Mouse (Mus musculus) frontal cortex, postnatal 10 days (tissue): ENCODE measurements around the gene Arhgap24.

ENCODE experiments used
- DNase-seq, 2 experiments: peaks; one replicate each; pipeline ENCODE4 v3.0.0; 2022; ENCODE audit warnings: low spot score in 2 of 2, mixed read lengths in 1 of 2

Arhgap24 gene

DNA sequence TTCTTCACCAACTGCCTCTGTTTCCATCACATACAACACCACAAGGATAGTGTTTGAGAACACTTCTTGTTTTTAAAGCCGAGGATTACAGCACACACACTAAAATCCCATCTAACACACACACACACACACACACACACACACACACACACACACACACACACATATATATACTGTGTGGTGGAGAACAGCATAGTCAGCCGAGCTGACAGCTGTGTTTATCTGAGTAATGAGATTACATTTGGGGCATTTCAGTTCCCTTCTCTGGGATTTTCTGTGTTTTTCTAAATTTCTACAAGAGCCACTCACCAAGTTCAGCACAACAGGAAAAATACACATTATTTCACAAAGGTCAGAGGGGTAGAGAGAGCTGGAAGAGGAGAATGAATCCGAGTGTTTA, 96.5 kb downstream of the Arhgap24 start:
- DNase-seq, result no peak

DNA sequence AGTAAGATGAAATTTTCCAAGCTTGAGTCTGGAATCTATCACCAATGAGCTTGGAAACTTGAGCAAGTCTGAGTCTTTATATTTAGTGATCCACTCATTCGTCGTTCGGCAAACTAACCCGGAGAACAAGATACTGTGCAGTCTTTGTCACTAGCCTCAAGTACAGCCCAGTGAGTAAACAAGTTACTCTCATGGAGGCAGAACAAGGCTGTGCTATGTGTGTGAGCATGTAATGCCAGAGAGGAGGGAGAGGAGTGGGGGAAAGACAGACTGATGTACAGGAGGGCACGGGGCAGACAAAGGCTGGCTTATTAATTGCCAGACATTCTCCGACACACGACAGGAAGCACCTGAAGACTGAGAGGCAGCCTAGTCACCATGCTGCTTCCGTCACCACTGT, 97.2 kb downstream of the Arhgap24 start:
- DNase-seq, result no peak

DNA sequence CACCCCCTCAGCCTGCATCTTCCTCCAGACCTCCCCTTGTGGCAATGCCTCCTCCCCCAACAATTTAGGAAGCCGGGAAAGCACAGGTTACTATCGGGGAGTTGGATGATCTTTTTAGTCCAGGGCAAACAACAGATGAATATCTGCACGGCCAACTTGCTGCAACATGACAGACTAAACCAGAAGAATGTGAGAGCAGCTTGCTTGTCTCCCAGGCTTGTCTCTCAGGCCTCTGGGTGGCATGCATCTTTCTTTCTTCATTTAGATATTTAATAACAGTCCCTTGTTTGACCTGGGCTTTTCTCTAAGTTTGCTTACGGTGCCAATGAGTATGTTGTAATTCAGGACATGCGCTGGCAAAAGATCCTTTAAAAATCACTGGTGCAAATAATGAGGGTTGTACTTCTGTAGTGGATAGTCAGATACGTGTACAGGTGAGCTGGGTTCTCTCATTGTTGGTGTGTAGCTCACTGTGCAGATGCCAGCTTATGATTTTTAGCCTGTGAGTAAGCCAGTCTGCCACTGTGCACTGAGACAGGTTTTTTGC, 101.7 kb downstream of the Arhgap24 start:
- no peak for DNase-seq

DNA sequence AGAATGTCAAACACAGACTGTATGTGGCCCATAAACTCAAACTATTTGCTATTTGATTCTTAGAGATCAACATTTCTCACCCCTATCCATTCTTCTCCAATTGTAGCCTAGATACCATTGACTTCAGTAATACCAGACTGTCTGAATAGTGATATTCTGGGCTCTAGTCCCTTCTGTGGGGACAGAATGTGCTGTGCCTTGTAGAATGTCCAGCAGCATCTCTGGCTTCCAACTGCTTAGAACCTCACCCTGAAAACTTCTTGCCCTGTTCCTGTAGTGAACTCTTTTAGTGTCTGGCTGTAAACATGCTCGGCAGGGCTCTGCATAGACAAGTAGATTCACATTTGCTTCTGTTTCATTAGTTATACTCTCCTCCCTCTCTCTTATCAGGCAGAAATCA, 110.2 kb downstream of the Arhgap24 start:
- no peak for DNase-seq

DNA sequence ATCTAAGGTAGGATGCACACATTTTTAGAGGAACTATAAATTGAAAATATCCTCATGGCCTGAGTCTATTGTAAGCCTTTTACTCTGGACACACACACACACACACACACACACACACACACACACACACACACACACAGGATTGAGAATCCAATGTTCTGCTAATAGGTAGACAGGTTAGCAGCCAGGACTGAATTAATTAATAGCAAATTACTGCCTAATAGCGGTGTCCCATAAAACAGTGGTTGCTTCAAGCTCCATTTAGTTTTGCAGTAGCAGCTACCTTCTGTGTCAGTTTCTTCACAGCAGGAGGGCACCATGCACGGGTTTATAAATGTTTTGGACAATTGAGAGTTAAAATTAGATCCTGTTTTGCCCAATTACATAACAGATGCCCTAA, 111.9 kb downstream of the Arhgap24 start:
- DNase-seq, result no peak

DNA sequence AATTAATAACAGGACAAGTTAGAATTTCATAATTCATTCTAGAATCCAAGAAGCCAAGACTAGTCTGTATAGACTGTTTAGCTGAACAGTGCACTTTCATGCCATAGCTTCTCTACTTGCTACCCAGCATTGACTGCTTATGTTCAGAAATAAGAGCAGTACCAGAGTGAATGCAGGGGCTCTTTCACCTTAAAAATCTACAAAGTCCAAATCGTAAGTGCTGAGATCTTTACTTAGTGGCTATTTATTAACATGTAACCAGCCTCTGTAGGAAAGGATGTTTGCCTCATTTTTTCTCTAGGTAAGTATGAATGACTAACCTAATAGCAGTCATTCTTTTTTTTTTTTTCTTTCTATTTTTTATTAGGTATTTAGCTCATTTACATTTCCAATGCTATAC, 117.9 kb downstream of the Arhgap24 start:
- no peak for DNase-seq

DNA sequence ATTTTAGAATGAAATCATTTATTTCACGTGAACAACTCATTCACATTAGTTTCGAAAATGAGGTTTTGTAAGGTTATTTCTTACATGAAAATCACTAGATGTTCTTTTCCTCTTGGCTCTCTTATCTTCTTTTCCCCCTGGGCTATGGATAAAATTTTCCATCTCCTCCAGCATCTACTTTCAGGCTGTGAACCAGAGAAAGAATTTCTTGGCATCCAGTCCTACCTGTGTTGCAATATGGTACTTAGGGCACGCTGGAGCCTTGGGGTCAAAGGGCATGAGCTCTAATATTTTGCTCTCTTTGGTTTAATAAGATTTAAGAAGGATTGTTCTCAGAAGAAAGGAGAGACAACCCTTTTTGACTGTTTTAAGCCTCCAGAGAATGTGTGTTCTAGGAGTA, 132.4 kb downstream of the Arhgap24 start:
- no peak for DNase-seq

DNA sequence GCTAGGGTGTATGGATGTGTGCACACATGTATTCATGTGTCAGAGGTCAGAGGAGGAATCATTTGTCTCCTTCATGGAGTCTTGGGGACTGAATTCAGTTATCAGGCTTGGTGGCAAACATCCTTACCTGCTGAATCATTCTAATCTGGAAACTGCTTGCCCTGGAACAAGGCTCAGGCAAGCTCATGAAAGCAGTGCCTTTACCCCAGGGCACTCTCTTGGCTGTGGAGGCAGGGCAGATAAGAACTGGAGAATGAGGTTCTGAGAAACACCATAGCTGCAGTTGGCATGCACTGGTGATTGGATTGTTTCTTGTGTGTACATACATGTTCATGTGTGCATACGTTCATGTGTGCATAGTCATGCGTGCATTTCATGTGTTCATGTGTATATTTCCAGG, 132.9 kb downstream of the Arhgap24 start:
- DNase-seq, result no peak

DNA sequence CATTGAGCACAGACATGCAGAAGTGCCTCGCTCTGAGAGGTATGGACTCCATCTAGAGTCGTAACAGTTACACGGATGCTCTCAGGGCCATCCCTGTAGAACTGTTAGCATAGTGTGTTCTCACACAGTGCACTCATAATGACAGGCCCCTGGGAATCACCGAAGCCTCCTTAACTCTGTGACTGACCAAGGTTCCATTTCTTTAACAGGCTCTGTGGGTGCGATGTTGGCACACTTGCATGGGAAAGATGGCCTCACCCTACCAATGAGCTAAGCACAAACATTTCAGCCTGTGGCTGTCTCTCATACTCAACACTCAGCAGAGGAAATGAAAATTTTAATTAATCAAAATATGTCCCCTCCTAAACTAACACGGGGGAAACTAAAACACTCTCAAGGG, 134.1 kb downstream of the Arhgap24 start:
- DNase-seq, result no peak

DNA sequence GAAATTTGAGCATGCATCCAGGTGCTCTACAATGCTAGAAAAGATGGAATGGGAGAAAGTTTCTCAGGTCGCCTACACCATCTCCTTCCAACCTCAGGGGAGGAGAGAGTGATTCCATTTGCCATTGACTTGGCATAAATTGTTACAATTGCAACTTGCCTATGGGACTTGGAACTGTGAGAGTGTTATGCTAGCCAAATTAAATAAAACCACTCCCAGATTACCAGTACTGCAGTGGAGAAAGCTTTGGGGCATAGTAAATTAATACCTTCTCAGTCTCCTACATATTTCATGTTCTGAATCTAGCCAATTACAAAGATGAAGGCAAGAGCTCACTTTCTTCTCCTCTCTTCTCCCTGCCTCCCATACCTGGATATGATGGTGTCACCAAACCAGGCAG, 139.8 kb downstream of the Arhgap24 start:
- DNase-seq, result no peak

DNA sequence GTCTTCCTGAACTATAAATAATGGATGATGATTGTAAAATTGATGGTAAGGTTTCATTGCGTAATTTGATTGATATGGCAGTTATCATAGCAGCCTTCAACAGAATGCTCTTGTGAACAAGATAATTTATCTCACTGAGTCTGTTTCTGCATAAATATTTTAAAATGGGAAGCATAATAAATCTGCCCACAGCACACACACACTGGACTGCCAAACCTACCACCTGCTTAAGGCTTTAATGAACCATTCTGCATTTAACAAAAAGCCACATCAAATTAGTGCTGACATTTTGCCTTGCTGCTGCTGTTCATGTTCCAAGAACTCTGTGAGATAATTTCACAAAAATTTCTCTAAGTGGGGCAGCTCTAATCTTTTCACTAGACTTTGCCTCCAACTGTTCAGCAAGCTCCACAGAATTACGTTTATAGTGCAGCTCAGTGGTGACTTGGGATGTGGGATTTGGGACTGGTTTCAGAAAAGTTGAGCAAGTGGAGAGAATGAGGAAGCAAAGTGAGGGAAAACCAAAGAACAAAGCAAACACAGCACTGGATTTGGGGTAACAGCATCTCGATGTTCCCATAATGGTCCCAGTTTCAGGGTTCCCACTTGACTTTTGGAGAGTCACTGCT, 142.7 kb downstream of the Arhgap24 start:
- DNase-seq, result no peak

DNA sequence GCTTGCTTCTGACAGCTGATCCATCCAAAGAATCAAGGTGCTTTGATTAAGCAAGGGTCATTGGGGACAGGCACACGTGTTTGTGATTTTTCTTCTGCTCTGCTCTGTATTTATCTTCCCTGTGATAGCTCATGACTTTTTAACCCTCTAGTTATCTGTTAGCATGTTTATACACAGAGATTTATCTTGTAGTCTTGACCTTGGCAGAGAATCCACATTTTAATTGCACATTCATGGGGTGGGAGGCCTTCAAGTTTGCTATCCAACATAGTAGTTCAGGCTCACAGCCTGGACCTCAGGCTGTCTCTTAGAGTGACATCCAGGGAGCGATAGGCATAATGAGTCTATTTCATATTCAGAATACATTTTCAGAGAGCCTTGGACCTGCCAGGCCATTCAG, 145.5 kb downstream of the Arhgap24 start:
- DNase-seq, result no peak

DNA sequence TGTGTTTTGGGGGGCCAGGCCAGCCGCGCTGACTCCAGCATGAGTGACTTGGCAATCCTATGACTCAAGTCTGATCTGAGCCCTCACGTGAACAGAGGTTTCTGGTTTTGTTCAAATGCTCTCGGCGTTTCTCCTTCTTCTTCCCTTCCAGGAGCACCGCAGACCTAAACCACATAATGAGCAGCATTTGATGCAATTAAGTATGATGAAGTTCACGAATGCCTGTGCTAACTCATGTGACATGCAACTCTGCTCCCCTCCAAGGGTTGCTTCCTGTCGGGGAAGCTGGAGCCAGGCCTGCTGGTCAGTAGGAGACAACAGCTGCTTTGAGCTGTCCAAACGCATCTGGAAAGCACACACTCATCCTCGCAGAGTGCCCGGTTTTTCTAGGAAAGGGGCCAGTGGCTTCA, 148.2 kb downstream of the Arhgap24 start:
- DNase-seq, result no peak

DNA sequence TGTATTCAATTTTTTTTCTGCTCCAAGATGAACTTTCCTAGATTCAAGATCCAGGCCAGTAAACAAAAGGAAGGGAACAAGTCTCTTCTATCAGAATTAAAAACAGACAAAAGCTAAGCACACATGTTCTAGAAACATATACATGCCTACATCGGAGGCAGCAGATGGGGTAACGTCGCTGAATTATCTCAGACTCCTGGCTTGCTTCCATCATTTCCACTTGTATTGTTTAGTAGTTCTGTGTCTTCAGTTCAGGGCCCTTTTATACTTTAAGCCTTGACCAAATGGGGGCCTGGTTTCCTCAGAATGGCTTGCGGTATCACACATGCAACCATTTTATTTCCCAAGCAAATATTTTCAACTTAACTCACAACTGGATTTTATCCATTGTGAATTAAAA, 154.4 kb downstream of the Arhgap24 start:
- no peak for DNase-seq

DNA sequence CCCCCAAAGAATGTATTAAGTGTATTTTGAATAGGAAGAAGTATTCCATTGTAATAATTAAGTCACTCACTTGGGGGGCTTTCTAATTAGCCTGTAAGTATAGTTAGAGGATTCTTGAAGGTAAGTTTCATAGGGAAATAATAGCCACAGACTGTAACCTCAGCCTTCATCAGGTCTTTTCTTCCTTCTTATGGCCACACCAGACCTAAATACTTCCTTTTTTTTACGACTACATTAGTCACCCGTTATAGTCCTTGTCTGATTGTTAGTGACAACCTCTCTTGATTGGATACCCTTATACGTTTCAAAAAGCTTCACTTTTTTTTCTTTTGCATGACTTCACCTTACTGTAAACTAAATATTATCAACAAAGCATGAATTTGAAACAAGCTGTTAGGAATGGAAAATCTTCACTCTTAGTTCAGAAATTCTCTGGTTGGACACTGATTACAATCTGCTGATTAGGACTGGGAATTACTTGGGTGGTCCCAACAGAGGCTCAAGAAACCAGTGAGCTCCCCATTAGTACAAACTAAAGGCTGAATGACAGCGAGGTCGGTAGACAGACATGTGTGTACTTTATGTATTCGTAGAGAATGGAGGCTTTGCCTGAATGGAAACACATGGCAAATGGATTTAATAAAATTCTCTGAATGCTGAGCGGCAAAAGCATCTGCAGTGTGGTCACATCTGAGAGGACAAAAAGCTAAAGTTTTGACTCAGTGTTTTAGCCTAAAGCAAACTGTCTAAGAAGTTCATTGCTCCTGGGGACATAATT, 158.8 kb downstream of the Arhgap24 start:
- DNase-seq, result no peak

DNA sequence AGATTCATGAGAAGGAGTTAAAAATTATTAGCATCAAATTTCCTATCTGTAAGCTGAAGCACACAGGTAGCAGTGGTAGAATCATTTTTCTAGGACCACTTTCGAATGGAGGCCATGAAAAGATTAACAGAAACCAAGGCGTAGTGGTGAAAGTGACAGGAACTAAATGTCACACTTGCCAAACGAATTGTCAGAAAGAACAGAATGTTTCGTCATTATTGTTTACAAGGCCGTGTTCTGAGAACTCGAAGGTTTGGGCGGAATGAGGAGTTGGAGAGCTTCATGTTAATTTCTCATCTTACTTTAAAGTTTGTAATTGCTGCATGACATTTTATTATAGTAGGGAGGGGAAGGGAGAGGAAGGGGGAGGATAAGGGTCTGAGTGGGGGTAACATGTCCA, 162.2 kb downstream of the Arhgap24 start:
- no peak for DNase-seq

DNA sequence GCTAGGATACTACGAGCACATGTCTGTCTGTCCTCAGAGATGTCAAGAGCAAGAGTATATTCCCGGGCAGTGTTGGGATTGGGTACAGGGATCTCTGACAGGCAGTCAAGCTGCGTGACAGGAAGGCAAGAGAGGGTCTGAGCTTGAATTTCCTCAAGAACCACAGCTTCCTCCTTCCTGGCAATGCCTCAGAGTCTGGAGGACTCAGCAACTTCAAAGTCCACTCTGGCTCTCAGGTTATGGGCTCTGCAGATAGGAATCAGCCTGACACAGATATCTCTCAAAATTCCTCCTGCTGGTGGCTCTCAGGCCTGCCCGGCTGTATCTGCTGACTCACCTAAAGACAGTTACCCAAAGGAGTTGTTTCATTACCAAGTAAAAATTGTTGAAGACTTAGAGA, 162.6 kb downstream of the Arhgap24 start:
- DNase-seq, result no peak

DNA sequence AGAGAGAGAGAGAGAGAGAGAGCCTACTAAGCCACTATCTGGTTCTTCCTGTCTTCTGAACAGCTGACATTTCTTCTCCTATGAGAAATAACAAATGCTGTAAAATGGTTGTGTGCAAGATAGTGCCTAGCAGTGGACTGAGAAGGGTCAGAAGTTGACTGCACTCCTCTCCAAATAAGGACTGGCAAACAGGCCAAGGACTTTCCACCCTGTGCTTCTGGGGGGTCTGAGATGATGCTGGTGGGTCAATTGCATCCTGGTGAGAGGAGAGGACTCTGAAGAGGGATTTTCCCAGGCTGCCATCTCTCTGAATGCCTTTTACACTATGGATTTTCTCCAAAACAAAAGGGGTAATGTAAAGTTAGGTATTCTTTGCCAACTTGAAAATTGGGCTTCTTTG, 177.9 kb downstream of the Arhgap24 start:
- DNase-seq, result no peak

DNA sequence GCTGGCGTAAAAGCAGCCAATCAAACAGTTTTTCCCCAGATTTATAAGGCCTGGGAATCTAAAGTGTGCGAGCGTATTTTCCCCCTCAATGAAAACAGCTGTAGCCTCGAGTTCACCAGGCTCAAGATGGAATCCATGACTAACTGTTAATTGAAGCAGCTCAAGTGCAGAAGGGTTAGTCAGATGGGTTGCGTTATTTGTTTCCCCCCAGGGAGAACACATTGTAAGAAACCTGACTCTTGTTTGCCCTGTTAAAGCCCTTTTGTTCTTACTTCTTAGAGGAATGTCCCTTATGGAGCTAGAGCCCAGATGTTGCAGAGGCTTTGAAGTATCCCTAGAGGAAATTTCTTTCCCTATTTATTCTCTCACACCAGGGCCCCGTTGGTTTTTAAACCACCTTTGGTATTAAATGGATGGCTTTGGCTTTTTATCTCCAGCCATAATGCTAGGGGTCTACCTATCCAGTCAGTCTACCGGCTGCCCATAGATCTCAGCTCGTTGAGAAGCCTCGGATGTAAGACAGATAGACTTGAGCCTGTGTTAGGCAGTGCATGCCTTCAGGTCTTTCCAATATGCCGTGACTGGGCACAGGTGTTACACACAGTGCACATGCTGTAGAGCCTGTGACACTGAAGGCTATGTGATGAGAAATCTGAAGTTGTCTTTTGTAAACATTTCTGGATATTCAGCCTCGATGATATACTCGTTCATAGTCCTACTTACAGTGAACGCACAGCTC, 184.0 kb downstream of the Arhgap24 start:
- DNase-seq, result no peak

DNA sequence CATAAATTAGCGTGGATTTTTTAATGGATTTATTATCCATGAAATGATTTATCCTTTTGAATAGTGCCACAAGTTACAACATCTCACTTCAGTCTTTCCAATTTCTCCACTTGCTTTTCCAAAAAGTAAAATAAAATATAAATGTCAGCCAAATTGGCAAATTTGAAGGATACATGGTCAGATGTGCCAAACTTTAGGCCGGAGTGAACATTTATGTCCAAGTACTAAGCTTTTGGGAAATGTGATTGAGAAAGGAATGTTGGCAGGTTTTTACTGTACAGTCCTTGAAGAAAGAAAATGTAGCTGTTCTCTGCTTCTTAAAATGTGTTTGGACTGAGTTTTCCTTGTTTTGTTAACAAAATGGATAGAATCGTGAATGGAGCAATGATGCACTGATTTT, 185.7 kb downstream of the Arhgap24 start:
- DNase-seq, result no peak

DNA sequence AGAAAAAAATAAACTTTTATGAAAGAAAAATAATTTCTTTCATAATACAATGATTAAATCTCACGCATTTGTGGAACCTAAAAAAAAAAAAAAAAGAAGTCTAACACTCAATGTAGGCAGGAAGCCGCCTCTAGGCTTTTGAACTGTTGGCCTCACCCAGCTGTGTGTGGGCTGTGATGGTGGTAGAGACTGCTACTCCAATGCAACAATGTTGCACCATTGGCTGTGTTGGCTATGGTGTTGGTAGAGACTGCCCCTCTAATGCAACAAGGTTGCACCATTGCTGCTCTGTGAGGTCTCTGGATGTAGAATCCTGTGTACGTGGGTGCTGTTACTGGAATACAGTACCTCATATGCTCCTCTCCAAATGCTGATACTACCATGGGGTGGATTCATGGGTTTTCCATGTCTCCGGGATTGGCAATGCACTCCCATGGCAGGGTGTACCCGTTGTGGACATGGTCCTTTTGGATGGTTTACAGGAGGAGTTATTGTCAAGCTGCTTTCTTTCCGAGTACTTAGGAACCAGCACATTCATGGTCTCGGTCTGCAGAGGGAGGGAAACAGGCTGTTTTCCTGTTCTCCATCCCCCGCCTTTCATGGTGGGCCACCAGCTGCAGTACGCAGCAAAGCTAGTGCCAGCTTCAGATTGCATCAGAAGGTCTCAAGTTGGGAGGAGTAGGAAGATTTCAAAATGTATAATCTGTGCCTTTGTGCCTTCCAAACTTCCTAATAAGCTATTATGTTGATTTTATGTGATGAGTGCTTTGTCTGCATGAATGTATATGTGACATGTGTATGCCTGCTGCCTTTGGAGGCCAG, 186.8 kb downstream of the Arhgap24 start:
- no peak for DNase-seq

DNA sequence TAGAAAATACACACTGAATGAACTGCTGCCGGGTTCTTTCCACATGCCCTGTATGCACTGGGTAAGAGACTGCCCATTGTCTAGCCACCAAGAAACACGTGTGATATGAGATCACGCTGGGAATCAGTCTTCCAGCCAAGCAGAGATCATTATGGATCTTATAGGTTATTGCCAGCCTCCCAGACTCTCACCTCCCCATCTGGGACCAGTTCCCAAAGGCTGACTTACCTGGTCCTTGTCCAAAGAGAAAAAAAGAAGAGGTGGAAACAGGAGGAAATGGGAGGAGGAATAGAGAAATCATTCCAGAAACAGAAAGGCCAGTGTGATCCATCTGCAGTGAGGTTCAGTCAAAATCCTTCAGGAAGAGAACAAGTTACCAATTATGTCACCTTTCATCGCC, 189.0 kb downstream of the Arhgap24 start:
- no peak for DNase-seq
